Comparison of ENCODE assay signal across 20 mouse cellular contexts in the genomic region with DNA sequence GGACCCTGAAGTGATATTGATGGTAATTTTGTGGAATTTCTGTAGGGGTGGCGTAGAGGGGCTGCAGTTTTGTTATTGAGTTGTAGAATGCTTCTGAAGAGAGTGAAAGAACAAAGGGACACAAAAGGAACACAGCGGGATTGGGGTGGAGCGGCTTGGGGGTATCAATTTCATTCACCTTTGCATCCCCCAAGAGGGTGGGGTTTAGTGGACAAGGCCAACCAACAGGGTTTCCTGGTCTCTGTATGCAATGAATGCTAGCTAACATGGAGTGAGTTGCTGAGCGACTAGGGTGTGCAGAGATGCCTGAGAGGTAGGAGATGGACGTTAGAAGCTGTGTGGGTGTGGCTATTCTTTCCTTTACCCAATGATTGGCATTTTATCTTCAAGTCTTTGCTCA.
DNase-seq lines count a peak whose midpoint lies in the region; ATAC-seq and TF ChIP-seq lines count a peak whose summit lies in the region.
"Had no signal": no experiment of that assay in that cellular context is flagged by ENCODE, and none has a peak within 500 bp of the region (broad histone marks: within the 10 kb centered on the region; RNA-seq: fewer than 3 reads in every experiment).

No protein-coding gene starts in this region.

- TF ChIP-seq CTCF in ES-Bruce4 (IDR thresholded peaks at IDR 0.05; ENCODE audit: low read depth, low read length), result no peak
- no peak for TF ChIP-seq CTCF in left cerebral cortex, adult 2 months (IDR thresholded peaks at IDR 0.05)

- intact Hi-C loops in left cerebral cortex, adult 2 months (cut with DNase I), result no loop called here

- ATAC-seq in hindbrain, embryonic 16.5 days, result no peak
- ATAC-seq: activated CD4-positive, CD25-positive, alpha-beta regulatory T cell, adult 4 months; forebrain, embryonic 14.5 days; intestine, embryonic 15.5 days had no signal

- in situ Hi-C loops in ES-E14 (cut with MboI; ENCODE audit: low sequenced_read_pairs in 2 of 2, unreplicated experiment in 2 of 2), result no loop called here

- no peaks in the 10 kb centered on the region for H3K9me3 ChIP-seq in hindbrain, embryonic 10.5 days
- no peaks in the 10 kb centered on the region for H3K9me3 ChIP-seq in hindbrain, embryonic 16.5 days (ENCODE audit: control insufficient read depth, low read length)
- no peaks in the 10 kb centered on the region for H3K9me3 ChIP-seq in ES-Bruce4 (replicated peaks; ENCODE audit: control insufficient read depth, insufficient read depth, low read length, poor library complexity, severe bottlenecking)
- H3K9me3 ChIP-seq in ES-E14 (ENCODE audit: control insufficient read depth, insufficient read depth, low read depth, low read length), result no peaks in the 10 kb centered on the region
- H3K9me3 ChIP-seq: embryonic facial prominence, embryonic 10.5 days; heart, embryonic 15.5 days; hindbrain, embryonic 12.5 days; intestine, embryonic 15.5 days; kidney, embryonic 15.5 days had no signal

- no peak for TF ChIP-seq POLR2A in ES-Bruce4 (IDR thresholded peaks at IDR 0.05; ENCODE audit: insufficient read depth, low read length)

- no peak overlapping the region for H3K27ac ChIP-seq in hindbrain, embryonic 10.5 days
- H3K27ac ChIP-seq in hindbrain, embryonic 16.5 days (ENCODE audit: low read depth, low read length), result no peak overlapping the region
- H3K27ac ChIP-seq in ES-Bruce4 (ENCODE audit: insufficient read depth, low read length) (peak overlapping the region; percentile 66; the same call in 1 of the 2 replicates), ES-E14 (ENCODE audit: insufficient read depth, low read depth, low read length, poor library complexity, severe bottlenecking) (peak overlapping the region; percentile 37)
- H3K27ac ChIP-seq in left cerebral cortex, adult 2 months, result no peak overlapping the region
- H3K27ac ChIP-seq: embryonic facial prominence, embryonic 10.5 days; heart, adult 2 months; heart, embryonic 15.5 days; hindbrain, embryonic 12.5 days; intestine, embryonic 15.5 days; kidney, embryonic 15.5 days had no signal

- H3K4me3 ChIP-seq in hindbrain, embryonic 10.5 days, result no peak overlapping the region
- no peak overlapping the region for H3K4me3 ChIP-seq in hindbrain, embryonic 16.5 days (ENCODE audit: low read length)
- H3K4me3 ChIP-seq in ES-Bruce4 (ENCODE audit: low read depth, low read length) (no peak overlapping the region), ES-E14 (ENCODE audit: insufficient read depth in 1 of 2, low read depth in 1 of 2, low read length in 2 of 2, poor library complexity in 1 of 2, severe bottlenecking in 1 of 2) (no peak overlapping the region)
- H3K4me3 ChIP-seq in left cerebral cortex, adult 2 months, result no peak overlapping the region
- H3K4me3 ChIP-seq: embryonic facial prominence, embryonic 10.5 days; heart, adult 2 months; heart, embryonic 15.5 days; hindbrain, embryonic 12.5 days; intestine, embryonic 15.5 days; kidney, embryonic 15.5 days had no signal

- peak; percentile 13 for DNase-seq in hindbrain, embryonic 10.5 days (ENCODE audit: low spot score)
- DNase-seq in ES-E14 (ENCODE audit: low read depth, low spot score), result peak; percentile 65
- no peak for DNase-seq in frontal cortex, postnatal 36 days (ENCODE audit: low spot score in 2 of 2)
- DNase-seq in left cerebral cortex, adult 2 months (ENCODE audit: extremely low spot score in 1 of 2, low spot score in 2 of 2), result no peak
- DNase-seq: adrenal gland, postnatal 25 days; cerebellum, adult 18-20 months; cerebellum, adult 9-11 months; gastrocnemius, postnatal 10 days; heart, adult 2 months; kidney, adult 2 months had no signal

- H3K36me3 ChIP-seq in hindbrain, embryonic 10.5 days, result no peaks in the 10 kb centered on the region
- no peaks in the 10 kb centered on the region for H3K36me3 ChIP-seq in hindbrain, embryonic 16.5 days (ENCODE audit: control insufficient read depth, insufficient read depth, low read length)
- no peaks in the 10 kb centered on the region for H3K36me3 ChIP-seq in ES-Bruce4 (ENCODE audit: control insufficient read depth, insufficient read depth, low read length, poor library complexity, severe bottlenecking)
- no peaks in the 10 kb centered on the region for H3K36me3 ChIP-seq in ES-E14 (ENCODE audit: control insufficient read depth, insufficient read depth, low read length, poor library complexity, severe bottlenecking)
- H3K36me3 ChIP-seq: embryonic facial prominence, embryonic 10.5 days; heart, embryonic 15.5 days; hindbrain, embryonic 12.5 days; intestine, embryonic 15.5 days; kidney, embryonic 15.5 days had no signal

- no peak; the same call in 1 of the 2 replicates for TF ChIP-seq EP300 in ES-Bruce4 (IDR thresholded peaks at IDR 0.05; ENCODE audit: insufficient read depth, low read depth, low read length)

- H3K4me2 ChIP-seq in hindbrain, embryonic 16.5 days (ENCODE audit: low read length), result no peak overlapping the region
- H3K4me2 ChIP-seq: heart, embryonic 11.5 days; heart, embryonic 15.5 days; hindbrain, embryonic 12.5 days; intestine, embryonic 15.5 days; kidney, embryonic 15.5 days had no signal

- no peak overlapping the region for H3K9ac ChIP-seq in hindbrain, embryonic 16.5 days (ENCODE audit: low read depth, low read length)
- H3K9ac ChIP-seq in ES-Bruce4 (ENCODE audit: low read depth, poor library complexity, severe bottlenecking) (no peak overlapping the region), ES-E14 (ENCODE audit: insufficient read depth, low read depth, low read length, poor library complexity, severe bottlenecking) (no peak overlapping the region)
- H3K9ac ChIP-seq: heart, embryonic 15.5 days; hindbrain, embryonic 12.5 days; intestine, embryonic 15.5 days; kidney, embryonic 15.5 days had no signal

- WGBS in hindbrain, embryonic 10.5 days, result 42% methylated on average over 5 of the region's 5 CpGs
- WGBS in hindbrain, embryonic 16.5 days, result 36% methylated on average over 5 of the region's 5 CpGs

- peaks cover 7% of the 10 kb centered on the region for H3K4me1 ChIP-seq in hindbrain, embryonic 10.5 days (replicated peaks)
- H3K4me1 ChIP-seq in hindbrain, embryonic 16.5 days (ENCODE audit: control insufficient read depth, insufficient read depth, low read depth, low read length), result no peaks in the 10 kb centered on the region
- peaks cover 2% of the 10 kb centered on the region for H3K4me1 ChIP-seq in ES-Bruce4 (ENCODE audit: control insufficient read depth, insufficient read depth, low read length)
- H3K4me1 ChIP-seq in ES-E14 (ENCODE audit: control insufficient read depth in 2 of 2, insufficient read depth in 2 of 2, low read length in 2 of 2, poor library complexity in 1 of 2), result peaks cover 12 to 14% of the 10 kb centered on the region in 2 experiments; a peak in 3 of 4 replicates
- H3K4me1 ChIP-seq: heart, embryonic 15.5 days; intestine, embryonic 15.5 days; kidney, embryonic 15.5 days had no signal

- H3K27me3 ChIP-seq in hindbrain, embryonic 10.5 days (ENCODE audit: insufficient read depth, poor library complexity, severe bottlenecking), result no peaks in the 10 kb centered on the region; the same call in 1 of the 2 replicates
- H3K27me3 ChIP-seq in hindbrain, embryonic 16.5 days (replicated peaks; ENCODE audit: control insufficient read depth, insufficient read depth, low read length), result no peaks in the 10 kb centered on the region
- no peaks in the 10 kb centered on the region for H3K27me3 ChIP-seq in ES-Bruce4 (ENCODE audit: control insufficient read depth, insufficient read depth, low read length, poor library complexity, severe bottlenecking)
- H3K27me3 ChIP-seq: heart, embryonic 15.5 days; hindbrain, embryonic 12.5 days; intestine, embryonic 15.5 days had no signal

TF ChIP-seq in ES-E14, 5 proteins besides CTCF, POLR2A, EP300 and RAD21:
- TF ChIP-seq ZNF384 (IDR thresholded peaks at IDR 0.05; ENCODE audit: low read depth, low read length), result no peak
- TF ChIP-seq ZC3H11A (IDR thresholded peaks at IDR 0.05; ENCODE audit: borderline replicate concordance, low read depth, low read length), result no peak
- TF ChIP-seq CHD2 (IDR thresholded peaks at IDR 0.05; ENCODE audit: low read depth, low read length), result peak; percentile 34; the same call in 1 of the 2 replicates
- TF ChIP-seq HCFC1 (IDR thresholded peaks at IDR 0.05; ENCODE audit: borderline replicate concordance, insufficient read depth, low read length), result no peak

Comparison
In these comparisons a context has a peak if more than half of its experiments do, and no peak if none do; other contexts are left out.
1. DNase-seq: peak in hindbrain, embryonic 10.5 days (single experiment) and ES-E14 (single experiment); none in frontal cortex, postnatal 36 days (0 of 2) and left cerebral cortex, adult 2 months (0 of 2).
2. H3K27ac ChIP-seq: peak in ES-Bruce4 (single experiment) and ES-E14 (single experiment); none in hindbrain, embryonic 10.5 days (single experiment), hindbrain, embryonic 16.5 days (single experiment) and left cerebral cortex, adult 2 months (single experiment).